Mouse (Mus musculus): ENCODE results near the gene Eif2b3. TPM values are rescaled to one million over a fixed set of nuclear protein-coding genes. Genes with fewer than 3 reads are reported as not detected.

Gene Eif2b3
- polyA plus RNA-seq, 1 experiment, result 26.1 TPM

DNA sequence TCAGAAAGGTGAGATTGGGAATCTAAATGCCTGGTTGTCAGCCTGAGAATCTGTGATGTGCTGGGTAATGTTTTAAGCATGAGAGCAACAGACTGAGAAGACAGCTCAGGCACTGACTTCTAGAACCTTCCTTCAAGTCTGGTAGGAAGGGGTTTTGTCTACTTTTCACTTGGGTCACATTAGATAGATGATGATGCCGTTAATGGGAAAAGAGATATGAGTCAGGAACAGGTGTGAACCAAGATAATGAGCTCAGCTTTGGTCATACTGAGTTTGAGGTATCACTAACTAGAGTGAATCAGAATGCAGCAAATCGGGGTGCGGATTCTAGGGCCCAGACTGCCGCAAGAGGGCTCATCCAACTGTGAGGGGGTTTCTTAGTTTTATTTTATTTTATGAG, 4.3 kb downstream of the Eif2b3 start:
- Histone ChIP-seq H3K27me3 (ENCODE audit: control insufficient read depth, insufficient read depth, low read length) (no peaks in the 10 kb centered on the region), H3K4me3 (replicated peaks; ENCODE audit: insufficient read depth, low read depth, low read length) (no peak overlapping the region), H3K4me1 (ENCODE audit: control insufficient read depth, insufficient read depth, low read length) (peaks cover 4% of the 10 kb centered on the region; the same call in 1 of the 2 replicates), H3K27ac (ENCODE audit: insufficient read depth, low read length) (no peak overlapping the region)
- WGBS, result 98% methylated on average over 4 of the region's 4 CpGs
- TF ChIP-seq CTCF (IDR thresholded peaks at IDR 0.05; ENCODE audit: borderline replicate concordance, insufficient read depth, low read depth, low read length) (no peak), POLR2A (IDR thresholded peaks at IDR 0.05; ENCODE audit: borderline replicate concordance, insufficient read depth, low read length) (no peak)
- DNase-seq, result no peak

DNA sequence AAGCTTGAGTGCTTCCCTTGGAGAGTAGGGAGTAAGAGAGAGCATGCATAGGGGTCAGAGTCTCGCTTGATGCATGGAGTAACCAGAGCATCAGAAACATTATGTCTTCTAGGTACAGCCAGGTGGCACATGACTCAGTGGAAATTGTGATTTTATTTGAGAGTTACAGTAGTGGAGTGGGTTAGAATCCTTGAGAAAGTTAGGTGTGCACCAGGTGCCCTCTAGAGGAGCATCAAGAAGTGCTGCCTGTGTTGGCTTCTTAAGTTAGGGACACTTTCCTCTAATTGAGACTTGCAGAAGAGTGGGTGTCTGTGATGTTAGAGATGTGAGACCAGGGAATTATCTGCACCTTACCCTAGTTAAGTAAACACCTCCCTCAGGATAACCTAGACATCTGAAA, 11.9 kb downstream of the Eif2b3 start:
- no peak for DNase-seq
- H3K4me1 ChIP-seq (ENCODE audit: control insufficient read depth, insufficient read depth, low read length), result no peaks in the 10 kb centered on the region
- no peak overlapping the region for H3K27ac ChIP-seq (ENCODE audit: insufficient read depth, low read length)
- WGBS, result 97% methylated on average over 1 of the region's 1 CpGs
- TF ChIP-seq POLR2A (IDR thresholded peaks at IDR 0.05; ENCODE audit: borderline replicate concordance, insufficient read depth, low read length), result no peak
- no peak for TF ChIP-seq CTCF (IDR thresholded peaks at IDR 0.05; ENCODE audit: borderline replicate concordance, insufficient read depth, low read depth, low read length)
- no peaks in the 10 kb centered on the region for H3K27me3 ChIP-seq (ENCODE audit: control insufficient read depth, insufficient read depth, low read length)
- no peak overlapping the region for H3K4me3 ChIP-seq (replicated peaks; ENCODE audit: insufficient read depth, low read depth, low read length)

DNA sequence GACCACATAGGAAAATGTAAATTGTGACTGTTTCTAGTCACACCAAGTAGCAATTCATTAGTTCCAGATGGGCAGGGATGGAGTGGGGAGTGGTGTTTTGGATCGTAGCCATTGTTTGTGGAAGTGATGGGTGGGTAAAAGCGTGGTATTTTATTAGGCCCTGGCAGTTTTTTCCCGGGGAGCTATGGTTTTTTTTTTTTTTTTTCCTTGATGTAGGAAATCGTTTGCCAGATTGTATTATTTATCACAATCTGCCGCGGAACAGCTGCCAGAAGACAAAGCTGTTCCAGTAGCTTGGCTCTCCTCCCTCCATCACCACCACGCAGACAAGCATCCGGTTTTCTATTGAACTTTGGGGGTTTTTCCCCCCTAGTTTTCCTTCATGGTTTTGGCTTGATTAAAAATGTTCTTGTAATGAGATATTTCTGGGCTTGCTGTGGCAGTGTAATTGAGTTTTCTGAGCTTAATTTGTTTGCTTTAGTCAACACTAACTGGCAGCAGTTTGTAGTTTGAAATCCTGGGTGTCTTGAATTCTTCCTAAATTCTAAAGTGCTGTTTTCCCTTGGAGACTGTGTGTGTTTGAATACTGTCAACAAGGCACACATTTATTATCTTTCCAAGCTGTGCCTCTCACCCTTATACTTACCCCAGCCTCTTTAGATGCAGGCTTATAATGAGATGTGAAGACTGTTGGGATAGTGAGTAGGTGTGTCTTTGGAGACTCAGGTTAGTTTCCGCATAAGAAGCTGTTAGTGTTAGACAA, 20.9 kb downstream of the Eif2b3 start:
- 12% methylated on average over 9 of the region's 9 CpGs for WGBS
- Histone ChIP-seq H3K4me1 (ENCODE audit: control insufficient read depth, insufficient read depth, low read length) (peaks cover 4% of the 10 kb centered on the region; the same call in 1 of the 2 replicates), H3K27ac (ENCODE audit: insufficient read depth, low read length) (no peak overlapping the region; the same call in 1 of the 2 replicates)

DNA sequence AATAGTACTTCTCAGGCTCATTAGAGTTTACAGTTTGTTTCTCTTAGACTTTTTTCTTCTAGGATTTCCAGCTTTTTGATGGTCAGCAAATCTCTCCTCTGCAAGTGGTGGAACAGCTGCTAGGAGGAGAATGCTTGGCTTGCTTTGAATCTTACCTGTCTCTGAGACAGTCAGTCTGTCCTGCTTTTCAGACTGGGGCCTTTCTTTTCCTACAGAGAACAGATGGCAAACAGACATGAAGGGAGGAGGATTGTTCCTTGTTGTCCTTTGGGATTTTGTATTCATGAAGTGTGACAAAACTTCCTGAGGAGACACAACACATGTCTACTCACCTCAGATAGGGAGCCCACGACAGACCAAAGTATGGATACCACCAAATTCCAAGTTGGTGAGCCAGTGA, 21.6 kb downstream of the Eif2b3 start:
- 18% methylated on average over 1 of the region's 1 CpGs for WGBS
- no peak for TF ChIP-seq POLR2A (IDR thresholded peaks at IDR 0.05; ENCODE audit: borderline replicate concordance, insufficient read depth, low read length)
- TF ChIP-seq CTCF (IDR thresholded peaks at IDR 0.05; ENCODE audit: borderline replicate concordance, insufficient read depth, low read depth, low read length), result no peak
- no peak overlapping the region; the same call in 1 of the 2 replicates for H3K27ac ChIP-seq (ENCODE audit: insufficient read depth, low read length)
- H3K27me3 ChIP-seq (ENCODE audit: control insufficient read depth, insufficient read depth, low read length), result no peaks in the 10 kb centered on the region
- no peak overlapping the region for H3K4me3 ChIP-seq (replicated peaks; ENCODE audit: insufficient read depth, low read depth, low read length)
- peak in 1 of 2 experiments; percentile 13 for DNase-seq
- peaks cover 4% of the 10 kb centered on the region; the same call in 1 of the 2 replicates for H3K4me1 ChIP-seq (ENCODE audit: control insufficient read depth, insufficient read depth, low read length)

More for the DNA sequence above, 20.9 kb downstream of the Eif2b3 start:
- Histone ChIP-seq H3K27me3 (ENCODE audit: control insufficient read depth, insufficient read depth, low read length) (no peaks in the 10 kb centered on the region), H3K4me3 (replicated peaks; ENCODE audit: insufficient read depth, low read depth, low read length) (no peak overlapping the region)
- TF ChIP-seq POLR2A (IDR thresholded peaks at IDR 0.05; ENCODE audit: borderline replicate concordance, insufficient read depth, low read length) (no peak), CTCF (IDR thresholded peaks at IDR 0.05; ENCODE audit: borderline replicate concordance, insufficient read depth, low read depth, low read length) (no peak)
- peak; percentile 37 to 41 for DNase-seq

GRCm38 (mm10) chr4:117041283-117041721, 22.1 kb downstream of the Eif2b3 start:
- peak overlapping the region; percentile 69; the same call in 1 of the 2 replicates for H3K27ac ChIP-seq (ENCODE audit: insufficient read depth, low read length)
- no peaks in the 10 kb centered on the region for H3K27me3 ChIP-seq (ENCODE audit: control insufficient read depth, insufficient read depth, low read length)
- peak; percentile 29 to 42 for DNase-seq

DNA sequence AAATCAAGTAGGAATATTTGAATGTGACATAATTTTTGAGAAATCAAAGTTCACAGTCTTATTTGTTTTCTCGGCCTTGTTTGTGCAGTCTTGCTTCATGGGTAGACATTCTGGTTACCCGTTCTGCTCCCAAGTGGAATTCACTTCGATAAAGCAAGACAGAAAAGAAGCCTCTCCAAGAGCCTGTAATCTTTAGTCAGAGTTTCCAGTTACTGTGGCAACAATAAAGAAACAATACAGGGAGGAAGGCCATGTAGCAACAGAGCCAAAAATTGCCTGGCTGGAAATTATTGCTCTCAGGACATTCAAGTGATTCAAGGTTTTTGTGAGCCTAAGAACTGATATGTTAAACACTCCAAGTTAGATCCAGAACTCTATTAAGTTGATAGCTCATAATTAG, 29.6 kb downstream of the Eif2b3 start:
- 30% methylated on average over 3 of the region's 3 CpGs for WGBS
- no peak for TF ChIP-seq CTCF (IDR thresholded peaks at IDR 0.05; ENCODE audit: borderline replicate concordance, insufficient read depth, low read depth, low read length)
- TF ChIP-seq POLR2A (IDR thresholded peaks at IDR 0.05; ENCODE audit: borderline replicate concordance, insufficient read depth, low read length), result no peak
- no peak for DNase-seq
- H3K4me1 ChIP-seq (ENCODE audit: control insufficient read depth, insufficient read depth, low read length), result no peaks in the 10 kb centered on the region
- H3K27ac ChIP-seq (ENCODE audit: insufficient read depth, low read length), result no peak overlapping the region
- H3K27me3 ChIP-seq (ENCODE audit: control insufficient read depth, insufficient read depth, low read length), result no peaks in the 10 kb centered on the region
- H3K4me3 ChIP-seq (replicated peaks; ENCODE audit: insufficient read depth, low read depth, low read length), result no peak overlapping the region

More at GRCm38 (mm10) chr4:117041283-117041721, 22.1 kb downstream of the Eif2b3 start:
- peaks cover 4% of the 10 kb centered on the region; the same call in 1 of the 2 replicates for H3K4me1 ChIP-seq (ENCODE audit: control insufficient read depth, insufficient read depth, low read length)
- WGBS, result 23% methylated on average over 4 of the region's 4 CpGs
- TF ChIP-seq POLR2A (IDR thresholded peaks at IDR 0.05; ENCODE audit: borderline replicate concordance, insufficient read depth, low read length) (no peak), CTCF (IDR thresholded peaks at IDR 0.05; ENCODE audit: borderline replicate concordance, insufficient read depth, low read depth, low read length) (no peak)
- H3K4me3 ChIP-seq (replicated peaks; ENCODE audit: insufficient read depth, low read depth, low read length), result no peak overlapping the region

DNA sequence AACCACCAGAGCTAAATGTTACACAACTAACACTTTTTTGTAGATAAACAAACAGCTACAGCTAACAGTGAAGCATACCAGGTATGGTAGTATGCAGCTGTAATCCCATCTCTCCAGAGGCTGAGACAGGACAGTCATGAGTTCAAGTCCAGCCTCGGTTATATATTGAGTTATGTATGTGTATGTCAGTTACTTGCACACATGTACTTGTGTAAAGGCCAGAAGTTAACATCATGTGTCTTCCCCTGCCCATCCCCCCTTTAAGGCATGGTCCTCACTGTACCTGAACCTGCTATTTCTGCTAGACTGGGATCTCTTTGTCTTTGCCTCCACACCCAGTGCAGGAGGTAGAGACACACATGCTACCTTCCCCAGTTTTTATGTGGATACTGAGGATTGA, 30.3 kb downstream of the Eif2b3 start:
- no peak overlapping the region for H3K4me3 ChIP-seq (replicated peaks; ENCODE audit: insufficient read depth, low read depth, low read length)
- no peaks in the 10 kb centered on the region for H3K27me3 ChIP-seq (ENCODE audit: control insufficient read depth, insufficient read depth, low read length)
- TF ChIP-seq CTCF (IDR thresholded peaks at IDR 0.05; ENCODE audit: borderline replicate concordance, insufficient read depth, low read depth, low read length) (no peak), POLR2A (IDR thresholded peaks at IDR 0.05; ENCODE audit: borderline replicate concordance, insufficient read depth, low read length) (no peak)
- WGBS, result 97% methylated on average over 1 of the region's 1 CpGs
- no peak for DNase-seq
- H3K4me1 ChIP-seq (ENCODE audit: control insufficient read depth, insufficient read depth, low read length), result no peaks in the 10 kb centered on the region
- no peak overlapping the region for H3K27ac ChIP-seq (ENCODE audit: insufficient read depth, low read length)

DNA sequence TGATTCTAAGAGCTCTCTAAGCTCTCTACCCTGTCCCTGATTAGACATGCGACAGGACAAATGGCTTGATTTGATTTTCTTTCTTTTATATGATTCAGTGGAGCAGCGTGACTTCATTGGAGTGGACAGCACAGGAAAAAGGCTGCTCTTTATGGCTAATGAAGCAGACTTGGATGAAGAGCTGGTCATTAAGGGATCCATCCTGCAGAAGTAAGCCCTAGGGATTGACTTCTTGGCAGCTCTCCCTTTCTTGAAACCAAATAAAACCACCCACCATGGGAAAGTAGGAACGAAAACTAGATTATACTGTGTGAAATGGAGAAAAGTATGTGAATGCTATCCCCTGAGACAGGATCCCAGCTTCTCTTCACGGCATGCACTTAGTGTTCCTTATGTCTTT, 33.4 kb downstream of the Eif2b3 start:
- DNase-seq, result no peak
- WGBS, result 19% methylated on average over 4 of the region's 4 CpGs
- TF ChIP-seq POLR2A (IDR thresholded peaks at IDR 0.05; ENCODE audit: borderline replicate concordance, insufficient read depth, low read length), result no peak
- TF ChIP-seq CTCF (IDR thresholded peaks at IDR 0.05; ENCODE audit: borderline replicate concordance, insufficient read depth, low read depth, low read length), result no peak
- Histone ChIP-seq H3K4me3 (replicated peaks; ENCODE audit: insufficient read depth, low read depth, low read length) (no peak overlapping the region), H3K4me1 (ENCODE audit: control insufficient read depth, insufficient read depth, low read length) (no peaks in the 10 kb centered on the region), H3K27ac (ENCODE audit: insufficient read depth, low read length) (no peak overlapping the region), H3K27me3 (ENCODE audit: control insufficient read depth, insufficient read depth, low read length) (no peaks in the 10 kb centered on the region)

Data from cerebellum, adult 2 months (tissue).